Mouse (Mus musculus): Measurements from ENCODE around the gene Pfdn4.

DNA sequence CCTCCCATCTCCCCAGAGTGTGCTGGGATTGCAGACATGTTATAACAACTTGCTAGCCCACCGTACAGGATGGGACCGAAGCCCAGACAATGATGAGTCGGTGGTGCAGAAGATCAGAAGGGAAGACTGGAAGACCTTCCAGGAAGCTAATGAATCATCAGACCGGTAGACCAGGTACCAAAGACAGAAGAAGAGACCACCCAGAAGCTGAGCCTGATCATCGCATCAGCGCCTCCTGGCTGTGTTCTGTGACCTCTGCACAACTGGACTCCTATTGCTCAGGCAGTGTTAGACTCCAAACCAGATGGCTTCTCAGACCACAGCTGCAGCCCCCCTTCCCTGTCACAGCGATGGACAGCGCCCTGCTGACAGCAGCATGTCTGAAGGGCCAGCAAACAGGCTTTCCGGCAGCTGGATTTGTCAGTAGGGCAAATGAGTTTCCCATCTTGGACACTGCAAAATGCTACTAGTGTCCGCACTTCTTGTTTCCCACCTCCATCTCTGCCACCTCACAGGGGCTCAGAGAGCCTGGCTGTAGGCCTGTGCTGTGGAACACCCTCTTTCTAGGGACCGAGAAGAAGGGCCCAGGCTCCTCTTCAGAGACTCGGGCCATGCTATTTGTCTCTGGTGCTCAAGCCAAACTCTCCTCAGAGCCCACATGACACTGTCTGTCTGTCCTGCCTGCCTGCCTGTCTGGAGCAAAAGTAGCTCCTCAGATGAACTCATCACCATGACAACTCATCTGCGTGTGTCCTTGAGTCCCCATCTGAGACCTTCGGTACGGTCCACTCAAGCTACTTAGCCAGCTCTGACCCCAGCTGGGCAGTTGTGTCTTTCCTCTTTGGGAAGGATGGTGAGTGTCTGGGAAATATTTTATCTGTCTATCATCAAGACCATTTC lies 68.0 kb downstream of the Pfdn4 start:
- TF ChIP-seq ZKSCAN1 (IDR thresholded peaks at IDR 0.05; ENCODE audit: low read depth, low read length) (no peak), MAFK (IDR thresholded peaks at IDR 0.05; ENCODE audit: borderline replicate concordance, low read depth, low read length) (no peak)

Data from MEL (cell line).